Mouse (Mus musculus) lung, adult 2 months (tissue): ENCODE data around the gene Gabrb1. TPM values are rescaled to one million over a fixed set of nuclear protein-coding genes. Genes with fewer than 3 reads are reported as not detected.

Source experiments
- DNase-seq: peaks from one replicate; pipeline ENCODE4 v3.0.0; 2022
- H3K4me1 ChIP-seq: fragments of 200-500 bp; 2 replicates; pipeline ENCODE4 v1.6.1; 2011; ENCODE audit warnings: low read length; ENCODE audit not compliant: control insufficient read depth, insufficient read depth
- H3K4me3 ChIP-seq: fragments of 200-500 bp; replicated peaks from 2 replicates; pipeline ENCODE3; 2011; ENCODE audit warnings: low read depth, mild to moderate bottlenecking, control low read depth, low read length; ENCODE audit errors: extremely low read depth
- CTCF ChIP-seq: fragments of 200-500 bp; IDR thresholded peaks from 2 replicates; pipeline ENCODE4 v1.5.1; 2011; ENCODE audit warnings: mild to moderate bottlenecking, low read length, control low read depth; ENCODE audit not compliant: insufficient read depth
- POLR2A ChIP-seq: fragments of 200-500 bp; IDR thresholded peaks from 2 replicates; pipeline ENCODE4 v1.6.1; 2011; ENCODE audit warnings: low read depth, mild to moderate bottlenecking, control low read depth, low read length, borderline replicate concordance; ENCODE audit errors: extremely low read depth
- WGBS: fragments of 180-500 bp; shearing (Covaris S2); methylation state at CpG from one replicate; pipeline ENCODE4 v1.1.7; 2018; 5-methylcytosine and 5-hydroxymethylcytosine counted together
- polyA plus RNA-seq: library from polyadenylated mRNA; depleted of rRNA; stranded (reverse); fragments of >200 nt; gene quantifications from 2 replicates; pipeline ENCODE4 v1.2.3, GENCODE M21; 2012; rRNA removed

Gabrb1 gene
- 0.02 TPM in 1 of 2 replicates, not detected in the other for polyA plus RNA-seq

GRCm38 (mm10) chr5:71657482-71658114 lies at the start of gene Gabrb1:
Gabrb1 (plus strand) TSS chr5:71658113.
- WGBS, result under 1% methylated on average over 49 of the region's 49 CpGs
- no peak for DNase-seq
- H3K4me3 ChIP-seq, result peak within 1 kb of the TSS; percentile 57

DNA sequence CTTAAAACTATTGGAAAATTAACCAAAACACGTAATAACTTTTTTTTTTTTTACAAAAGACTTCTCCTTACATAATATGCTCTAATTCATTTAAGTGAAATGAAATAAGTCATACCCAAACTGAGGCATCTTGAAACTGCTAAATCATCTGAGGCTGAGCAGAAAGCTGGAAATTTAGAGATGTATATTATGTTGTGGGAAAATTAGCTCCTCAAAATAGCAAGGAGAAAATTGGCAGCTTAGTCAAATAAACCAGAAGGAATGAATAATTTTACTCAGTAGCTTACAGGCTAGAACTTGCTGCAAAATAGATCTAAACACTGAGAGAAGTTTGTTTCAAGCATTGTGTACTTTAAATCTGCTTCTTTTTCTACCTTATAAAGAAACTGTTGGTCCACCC lies 49.2 kb upstream of the Gabrb1 start:
- no peak for DNase-seq
- Histone ChIP-seq H3K4me1 (no peaks in the 10 kb centered on the region), H3K4me3 (no peak overlapping the region)
- 60% methylated on average over 1 of the region's 1 CpGs for WGBS
- no peak for TF ChIP-seq POLR2A
- TF ChIP-seq CTCF, result no peak

More at GRCm38 (mm10) chr5:71657482-71658114, at the start of gene Gabrb1:
- TF ChIP-seq CTCF (no peak), POLR2A (no peak)
- H3K4me1 ChIP-seq, result no peaks in the 10 kb centered on the region

DNA sequence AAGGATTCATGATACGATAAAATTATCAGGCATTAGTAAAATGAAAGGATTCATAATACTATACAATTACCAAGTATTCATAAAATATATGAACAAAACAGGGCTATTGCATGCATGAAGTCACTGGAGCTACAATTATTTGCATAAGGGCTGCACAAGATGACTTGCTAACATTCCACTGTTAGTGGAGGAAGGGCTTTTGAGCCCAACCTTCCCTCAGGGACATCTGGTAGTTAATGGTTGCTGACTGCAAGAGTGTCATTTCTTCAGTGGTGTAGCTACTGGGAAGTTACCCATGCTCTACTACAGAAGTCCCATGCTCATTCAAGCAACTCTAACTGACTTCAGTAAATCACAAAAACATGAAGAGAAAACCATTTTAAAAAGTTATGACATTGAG lies 43.6 kb upstream of the Gabrb1 start:
- no peak for DNase-seq
- Histone ChIP-seq H3K4me1 (no peaks in the 10 kb centered on the region), H3K4me3 (no peak overlapping the region)
- WGBS, result 94% methylated on average over 1 of the region's 1 CpGs
- no peak for TF ChIP-seq CTCF
- no peak for TF ChIP-seq POLR2A

DNA sequence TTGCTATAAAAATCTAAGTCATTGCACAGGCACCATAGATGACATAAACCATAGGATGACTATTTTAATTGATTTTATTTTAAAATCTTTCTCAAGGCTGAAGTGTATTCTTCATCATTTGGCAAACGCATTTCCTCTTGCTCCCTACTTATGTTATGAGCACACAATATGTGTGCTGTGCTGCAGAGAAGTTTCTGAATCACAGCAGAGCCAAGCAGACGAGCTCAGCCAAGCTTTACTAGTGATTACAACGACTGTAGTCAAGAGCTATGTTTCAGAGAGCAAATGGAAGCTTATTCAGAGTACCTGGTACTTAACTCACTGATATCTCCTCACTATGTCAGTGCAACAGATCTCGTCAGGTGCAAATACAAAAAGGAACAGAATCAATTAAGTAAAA lies 41.2 kb upstream of the Gabrb1 start:
- Histone ChIP-seq H3K4me3 (no peak overlapping the region), H3K4me1 (no peaks in the 10 kb centered on the region)
- TF ChIP-seq POLR2A (no peak), CTCF (no peak)
- no peak for DNase-seq
- 49% methylated on average over 4 of the region's 4 CpGs for WGBS

DNA sequence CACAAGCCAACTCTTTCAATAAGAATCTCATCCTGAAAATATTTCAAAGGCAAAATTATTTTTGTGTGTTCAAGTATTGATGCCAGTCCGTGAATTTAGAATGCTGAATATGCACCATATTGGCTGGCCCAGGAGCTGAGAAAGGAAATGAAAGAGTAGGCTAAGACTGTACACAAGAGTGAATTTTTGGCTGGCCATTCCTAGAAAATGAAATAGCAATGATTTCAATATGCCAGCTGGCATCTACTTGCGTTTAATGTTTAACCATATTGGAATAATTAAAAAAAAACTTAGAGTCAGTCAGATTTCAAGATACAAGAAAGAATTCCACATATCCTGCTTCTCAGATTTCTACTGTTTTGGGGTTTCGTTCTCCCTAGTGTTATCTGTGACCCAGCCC lies 30.1 kb upstream of the Gabrb1 start:
- TF ChIP-seq CTCF (no peak), POLR2A (no peak)
- 82% methylated on average over 3 of the region's 3 CpGs for WGBS
- no peaks in the 10 kb centered on the region for H3K4me1 ChIP-seq
- no peak for DNase-seq
- no peak overlapping the region for H3K4me3 ChIP-seq

- 80% methylated on average over 10 of the region's 10 CpGs for WGBS
- DNase-seq, result no peak
- TF ChIP-seq POLR2A (no peak), CTCF (no peak)
- Histone ChIP-seq H3K4me1 (no peaks in the 10 kb centered on the region), H3K4me3 (no peak overlapping the region)
Observed at GRCm38 (mm10) chr5:71639804-71640203, 18.1 kb upstream of the Gabrb1 start.

- DNase-seq, result no peak
- Histone ChIP-seq H3K4me1 (no peaks in the 10 kb centered on the region), H3K4me3 (no peak overlapping the region)
- no peak for TF ChIP-seq POLR2A
- TF ChIP-seq CTCF, result no peak
- 83% methylated on average over 2 of the region's 2 CpGs for WGBS
Observed at GRCm38 (mm10) chr5:71648108-71648507, 9.8 kb upstream of the Gabrb1 start.

GRCm38 (mm10) chr5:71654056-71654455 lies 3.9 kb upstream of the Gabrb1 start:
- no peak for DNase-seq
- TF ChIP-seq CTCF (no peak), POLR2A (no peak)
- 80% methylated on average over 5 of the region's 5 CpGs for WGBS
- no peak overlapping the region for H3K4me3 ChIP-seq
- no peaks in the 10 kb centered on the region for H3K4me1 ChIP-seq

DNA sequence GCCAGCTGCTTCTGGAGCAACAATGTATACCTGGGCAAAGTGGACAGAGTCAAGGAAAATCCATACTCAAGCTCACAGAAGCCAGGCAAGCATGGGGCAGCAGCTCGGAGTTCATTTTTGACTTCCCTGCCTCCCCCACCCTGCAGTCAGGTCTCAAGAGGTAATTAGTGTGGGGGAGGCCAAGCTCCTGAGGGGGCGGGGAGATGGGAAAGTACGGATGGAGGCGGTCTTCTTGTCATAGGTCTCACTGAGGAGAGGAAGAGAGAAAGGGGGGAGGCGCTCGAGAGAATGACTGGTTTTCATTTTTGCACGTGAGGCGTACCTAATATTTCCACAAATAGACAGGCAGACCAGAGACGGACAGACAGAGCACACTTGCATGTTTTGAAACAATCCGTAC lies 1.1 kb upstream of the Gabrb1 start:
- 8% methylated on average over 10 of the region's 10 CpGs for WGBS
- no peak for TF ChIP-seq POLR2A
- TF ChIP-seq CTCF, result no peak
- Histone ChIP-seq H3K4me1 (no peaks in the 10 kb centered on the region), H3K4me3 (no peak overlapping the region)
- DNase-seq, result no peak

GRCm38 (mm10) chr5:71658115-71658497 lies 193 bp downstream of the Gabrb1 start, which contains the start of gene Gabra4:
Gabra4 (minus strand) TSS chr5:71658308.
- H3K4me1 ChIP-seq, result no peaks in the 10 kb centered on the region
- WGBS, result 2% methylated on average over 15 of the region's 15 CpGs
- TF ChIP-seq POLR2A (no peak), CTCF (no peak)
- DNase-seq, result no peak
- peak within 1 kb of the TSS; percentile 57 for H3K4me3 ChIP-seq

GRCm38 (mm10) chr5:71665593-71665992 lies 7.7 kb downstream of the Gabrb1 start:
- TF ChIP-seq CTCF (no peak), POLR2A (no peak)
- H3K4me3 ChIP-seq, result no peak overlapping the region
- no peak for DNase-seq
- no peaks in the 10 kb centered on the region for H3K4me1 ChIP-seq
- 44% methylated on average over 4 of the region's 4 CpGs for WGBS
